Mouse (Mus musculus) forebrain, embryonic 11.5 days (tissue): ENCODE data around the gene Traf3. TPM values are rescaled to one million over a fixed set of nuclear protein-coding genes. Genes with fewer than 3 reads are reported as not detected.

Experiments used
- ATAC-seq: fragments of 200-750 bp; cut with Nextera tagmentation; replicated peaks from 2 replicates; pipeline ENCODE4 v1.8.0; 2017; ENCODE audit warnings: moderate TSS enrichment; ENCODE audit not compliant: low FRiP score
- DNase-seq: peaks from one replicate; pipeline ENCODE4 v3.0.0-alpha.2; 2017; ENCODE audit warnings: low spot score
- H3K27ac ChIP-seq: fragments of 300-500 bp; sonication (generic); 2 replicates; pipeline ENCODE4 v1.5.1; 2014; ENCODE audit warnings: low read depth, low read length
- H3K27me3 ChIP-seq: fragments of 300-500 bp; sonication (generic); 2 replicates; pipeline ENCODE4 v1.6.1; 2014; ENCODE audit warnings: mild to moderate bottlenecking, low read length, mixed read lengths; ENCODE audit not compliant: control insufficient read depth, insufficient read depth
- H3K36me3 ChIP-seq: fragments of 300-500 bp; sonication (generic); 2 replicates; pipeline ENCODE4 v1.6.1; 2014; ENCODE audit warnings: mild to moderate bottlenecking, low read length, moderate library complexity, mixed read lengths; ENCODE audit not compliant: control insufficient read depth, insufficient read depth
- H3K4me1 ChIP-seq: fragments of 300-500 bp; sonication (generic); replicated peaks from 2 replicates; pipeline ENCODE4 v1.6.1; 2014; ENCODE audit warnings: low read length, mixed read lengths; ENCODE audit not compliant: control insufficient read depth, insufficient read depth
- H3K4me2 ChIP-seq: fragments of 300-500 bp; sonication (generic); 2 replicates; pipeline ENCODE4 v1.6.1; 2014; ENCODE audit warnings: low read depth, mild to moderate bottlenecking, low read length, moderate library complexity, mixed read lengths; ENCODE audit not compliant: severe bottlenecking
- H3K4me3 ChIP-seq: fragments of 300-500 bp; sonication (generic); 2 replicates; pipeline ENCODE4 v1.5.1; 2014; ENCODE audit warnings: low read depth, low read length
- H3K9ac ChIP-seq: fragments of 300-500 bp; sonication (generic); 2 replicates; pipeline ENCODE4 v1.6.1; 2014; ENCODE audit warnings: low read length
- H3K9me3 ChIP-seq: fragments of 300-500 bp; sonication (generic); 2 replicates; pipeline ENCODE4 v1.6.1; 2016; ENCODE audit warnings: low read length, mixed read lengths; ENCODE audit not compliant: control insufficient read depth
- WGBS: fragments of 180-500 bp; shearing (Covaris S2); extraction: QIAGEN DNeasy Blood & Tissue Kit; methylation state at CpG from one replicate; pipeline ENCODE4 v1.1.7; 2014; 5-methylcytosine and 5-hydroxymethylcytosine counted together
- polyA plus RNA-seq: library from polyadenylated mRNA; unstranded; fragments of >200 nt; fragmentation: Nextera tagmentation; extraction: Ambion mirVana; gene quantifications from 2 replicates; pipeline ENCODE4 v1.2.1, GENCODE M21; 2014

Gene Traf3
- polyA plus RNA-seq, 1 experiment from 2014 or later = 22.9 TPM

DNA sequence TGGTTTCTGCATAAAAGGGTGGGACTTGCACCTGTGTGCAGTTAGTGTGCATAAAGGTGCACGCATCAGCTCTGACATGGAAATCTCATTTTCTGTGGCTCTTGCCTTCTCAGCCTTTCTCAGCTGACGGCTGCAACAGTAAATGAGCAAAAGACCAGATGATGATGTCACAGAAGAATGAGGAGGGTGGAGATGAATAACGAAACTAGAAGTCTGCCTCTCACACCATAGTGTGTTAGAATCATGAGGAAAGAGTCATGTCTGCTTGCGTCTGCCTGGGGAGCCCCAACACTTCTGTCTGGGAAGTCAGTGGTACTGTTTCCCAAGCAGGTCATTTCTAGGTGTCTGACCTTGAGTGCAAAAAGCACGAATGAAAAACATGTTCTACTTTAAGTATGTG, 15.7 kb downstream of the Traf3 start:
- no peak for DNase-seq
- WGBS = 92% methylated on average over 5 of the region's 5 CpGs
- Histone ChIP-seq H3K27me3 (no peaks in the 10 kb centered on the region), H3K4me3 (no peak overlapping the region), H3K9ac (no peak overlapping the region), H3K4me2 (no peak overlapping the region), H3K36me3 (no peaks in the 10 kb centered on the region; the same call in 1 of the 2 replicates), H3K9me3 (no peaks in the 10 kb centered on the region), H3K27ac (no peak overlapping the region), H3K4me1 (no peaks in the 10 kb centered on the region)
- ATAC-seq = no peak

DNA sequence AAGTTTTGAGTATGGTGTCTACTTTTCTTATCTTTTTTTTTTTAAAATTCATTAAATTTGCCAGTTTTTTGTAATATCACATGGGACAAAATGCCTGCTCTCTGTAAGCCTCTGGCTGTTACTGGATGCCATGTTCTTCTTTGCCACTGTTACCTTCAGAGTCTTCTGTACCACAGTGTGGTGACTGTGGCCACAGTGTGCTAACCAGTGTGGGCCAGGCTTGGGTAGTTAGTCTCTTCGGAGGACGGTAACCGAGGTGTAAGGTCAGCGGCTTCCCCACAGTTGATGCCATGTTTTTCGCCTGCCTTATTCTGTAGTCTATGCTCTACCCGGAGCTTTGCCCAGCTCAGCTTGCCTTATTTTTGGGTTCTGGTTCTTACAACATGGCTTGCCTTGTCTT, 16.2 kb downstream of the Traf3 start:
- WGBS = 97% methylated on average over 6 of the region's 6 CpGs
- H3K9me3 ChIP-seq = no peaks in the 10 kb centered on the region
- ATAC-seq = no peak
- H3K9ac ChIP-seq = no peak overlapping the region
- H3K4me1 ChIP-seq = no peaks in the 10 kb centered on the region
- H3K4me3 ChIP-seq = no peak overlapping the region
- H3K27ac ChIP-seq = no peak overlapping the region
- no peak overlapping the region for H3K4me2 ChIP-seq
- no peak for DNase-seq
- no peaks in the 10 kb centered on the region; the same call in 1 of the 2 replicates for H3K36me3 ChIP-seq
- no peaks in the 10 kb centered on the region for H3K27me3 ChIP-seq

DNA sequence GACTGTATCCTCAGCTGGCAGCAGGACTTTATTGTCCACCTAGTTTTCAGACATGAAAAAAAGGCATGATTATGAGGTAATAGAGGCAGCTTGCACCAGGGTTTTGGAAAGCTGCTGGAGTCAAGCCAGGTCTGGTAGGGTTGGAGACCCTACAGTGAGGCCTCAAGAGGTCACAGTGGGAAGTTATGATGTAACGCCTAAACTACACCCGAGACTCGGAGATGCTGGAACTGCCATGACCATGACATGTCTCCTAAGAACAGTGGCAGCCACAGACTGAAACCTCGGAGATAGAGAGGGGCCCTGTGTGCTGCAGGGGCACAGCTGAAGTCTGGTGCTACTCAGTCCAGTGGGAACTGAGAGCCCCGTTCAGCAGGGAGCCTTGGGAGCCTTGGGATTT, 18.3 kb downstream of the Traf3 start, which contains the start of gene 4930595D18Rik:
TSS of gene 4930595D18Rik (minus strand) at position 16 of the 400 bp plus-strand sequence.
- Histone ChIP-seq H3K36me3 (no peaks in the 10 kb centered on the region; the same call in 1 of the 2 replicates), H3K27ac (no peak within 1 kb of the TSS), H3K4me1 (no peaks in the 10 kb centered on the region), H3K9ac (no peak within 1 kb of the TSS), H3K4me2 (no peak within 1 kb of the TSS), H3K9me3 (no peaks in the 10 kb centered on the region), H3K4me3 (no peak within 1 kb of the TSS), H3K27me3 (no peaks in the 10 kb centered on the region)
- ATAC-seq (no peak), DNase-seq (no peak)
- WGBS = 85% methylated on average over 5 of the region's 5 CpGs

DNA sequence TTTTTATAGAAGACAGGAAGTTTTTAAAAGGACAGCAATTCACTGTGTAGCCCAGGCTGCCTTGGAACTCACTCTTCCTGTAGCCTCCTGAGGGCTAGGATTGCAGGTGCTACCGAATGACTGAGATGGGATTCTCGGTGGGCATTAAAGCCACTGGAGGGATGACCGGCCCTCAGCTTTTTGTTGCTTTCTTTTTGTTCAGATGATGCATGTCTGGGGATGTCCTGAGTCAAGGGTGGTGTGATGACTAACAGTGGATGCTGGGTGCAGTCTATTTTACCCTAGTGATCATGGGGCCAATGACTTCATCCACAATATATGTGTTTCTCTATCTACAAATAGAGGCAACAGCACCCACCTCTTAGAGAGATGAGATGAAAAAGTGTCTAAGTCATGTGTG, 20.8 kb downstream of the Traf3 start:
- H3K4me2 ChIP-seq = no peak overlapping the region
- no peaks in the 10 kb centered on the region for H3K27me3 ChIP-seq
- no peak overlapping the region for H3K4me3 ChIP-seq
- ATAC-seq (no peak), DNase-seq (no peak)
- WGBS = 87% methylated on average over 3 of the region's 3 CpGs
- no peak overlapping the region for H3K9ac ChIP-seq
- H3K27ac ChIP-seq = no peak overlapping the region
- H3K36me3 ChIP-seq = no peaks in the 10 kb centered on the region
- H3K4me1 ChIP-seq = no peaks in the 10 kb centered on the region; the same call in 1 of the 2 replicates
- H3K9me3 ChIP-seq = no peaks in the 10 kb centered on the region

DNA sequence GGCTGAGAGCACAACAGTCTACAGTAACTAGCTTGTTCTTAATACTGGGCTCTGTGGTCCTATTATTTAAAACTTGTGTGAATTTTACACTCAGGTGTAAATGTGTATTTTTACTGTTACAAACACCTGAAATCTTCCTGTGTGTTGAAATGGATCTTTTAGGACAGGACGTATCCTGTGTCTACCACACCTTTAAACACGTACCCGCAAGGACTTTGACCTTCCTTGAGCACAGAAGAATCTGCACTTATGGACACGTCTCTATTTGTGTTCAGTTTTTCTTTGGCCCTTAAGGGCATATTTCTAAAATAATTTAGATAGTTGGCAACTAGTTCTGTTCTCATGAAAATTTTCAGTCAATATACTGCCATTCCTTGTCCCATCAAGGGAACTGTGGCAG, 22.1 kb downstream of the Traf3 start:
- DNase-seq (no peak), ATAC-seq (no peak)
- Histone ChIP-seq H3K9me3 (no peaks in the 10 kb centered on the region), H3K27ac (no peak overlapping the region), H3K4me1 (peaks cover 2% of the 10 kb centered on the region; the same call in 1 of the 2 replicates), H3K27me3 (no peaks in the 10 kb centered on the region), H3K4me2 (no peak overlapping the region), H3K9ac (no peak overlapping the region), H3K36me3 (no peaks in the 10 kb centered on the region), H3K4me3 (no peak overlapping the region)
- WGBS = 93% methylated on average over 4 of the region's 4 CpGs

DNA sequence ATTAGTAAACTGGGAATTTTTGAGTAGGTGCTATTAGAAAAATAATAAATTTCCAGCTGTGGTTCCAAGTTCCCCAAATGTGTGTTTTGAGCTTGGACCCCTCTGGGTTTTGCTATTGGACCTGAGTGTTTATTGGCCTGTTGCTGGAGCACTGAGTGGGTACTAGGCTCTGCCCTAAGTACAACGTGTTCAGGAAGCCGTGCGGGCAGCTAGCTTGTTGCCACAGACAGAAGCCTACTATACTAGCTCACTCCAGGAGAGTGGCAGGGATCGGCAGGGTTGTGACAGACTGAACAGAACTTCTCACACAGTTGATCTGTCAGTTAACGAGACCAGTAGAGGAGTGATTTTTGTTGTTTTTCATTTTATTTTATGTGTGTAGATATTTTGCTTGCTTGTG, 24.2 kb downstream of the Traf3 start:
- peaks cover 4% of the 10 kb centered on the region; the same call in 1 of the 2 replicates for H3K4me1 ChIP-seq
- no peak overlapping the region for H3K4me2 ChIP-seq
- H3K4me3 ChIP-seq = no peak overlapping the region
- no peak for ATAC-seq
- H3K27me3 ChIP-seq = no peaks in the 10 kb centered on the region
- no peak overlapping the region for H3K27ac ChIP-seq
- H3K9me3 ChIP-seq = no peaks in the 10 kb centered on the region
- no peaks in the 10 kb centered on the region for H3K36me3 ChIP-seq
- no peak for DNase-seq
- no peak overlapping the region for H3K9ac ChIP-seq
- 86% methylated on average over 5 of the region's 5 CpGs for WGBS

DNA sequence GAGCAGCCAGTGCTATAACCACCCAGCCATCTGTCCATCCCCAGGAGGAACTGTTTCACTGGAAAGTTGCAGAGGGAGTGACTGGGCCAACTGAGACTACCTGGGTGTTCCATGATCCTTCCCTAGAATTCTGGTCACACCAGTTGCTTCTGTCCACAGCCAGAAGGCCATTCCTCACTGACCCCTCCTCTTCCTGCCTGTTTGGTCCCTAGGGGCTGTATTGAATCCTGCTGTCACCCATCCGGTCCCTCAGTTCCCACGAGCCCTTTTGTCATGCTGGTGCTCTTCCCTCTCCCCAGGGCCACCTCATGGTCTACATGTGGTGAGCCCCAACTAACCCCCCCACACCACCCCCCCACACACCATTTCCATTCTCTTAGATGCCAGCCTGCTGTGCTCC, 24.7 kb downstream of the Traf3 start:
- Histone ChIP-seq H3K9ac (no peak overlapping the region), H3K4me1 (peaks cover 4% of the 10 kb centered on the region; the same call in 1 of the 2 replicates), H3K4me2 (no peak overlapping the region), H3K9me3 (no peaks in the 10 kb centered on the region), H3K4me3 (no peak overlapping the region), H3K27me3 (no peaks in the 10 kb centered on the region), H3K27ac (no peak overlapping the region), H3K36me3 (no peaks in the 10 kb centered on the region)
- WGBS = 80% methylated on average over 2 of the region's 2 CpGs
- DNase-seq (no peak), ATAC-seq (no peak)

DNA sequence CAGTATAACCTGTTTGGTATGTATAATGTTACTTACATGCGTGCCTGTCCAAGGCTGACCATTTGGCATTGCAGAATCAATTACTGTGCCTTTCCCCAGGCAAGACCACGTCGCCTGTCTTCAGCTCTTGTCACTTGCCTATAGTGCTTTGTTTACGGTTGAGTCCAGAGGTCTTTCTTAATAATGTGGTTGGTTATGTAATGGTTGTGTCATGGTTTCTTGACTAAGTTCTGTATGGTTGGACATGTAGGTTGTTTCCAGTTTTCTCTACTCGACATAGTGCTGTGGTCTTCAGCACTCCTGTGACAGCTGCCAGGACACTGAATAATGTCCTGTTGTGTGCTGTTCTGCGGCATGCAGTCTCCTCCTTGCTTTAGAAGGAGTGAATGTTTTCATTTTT, 26.6 kb downstream of the Traf3 start:
- 90% methylated on average over 6 of the region's 6 CpGs for WGBS
- Histone ChIP-seq H3K27ac (no peak overlapping the region), H3K36me3 (no peaks in the 10 kb centered on the region), H3K4me1 (peaks cover 4% of the 10 kb centered on the region; the same call in 1 of the 2 replicates), H3K27me3 (no peaks in the 10 kb centered on the region), H3K4me3 (no peak overlapping the region), H3K9ac (no peak overlapping the region), H3K4me2 (no peak overlapping the region), H3K9me3 (no peaks in the 10 kb centered on the region)
- no peak for ATAC-seq
- DNase-seq = no peak

DNA sequence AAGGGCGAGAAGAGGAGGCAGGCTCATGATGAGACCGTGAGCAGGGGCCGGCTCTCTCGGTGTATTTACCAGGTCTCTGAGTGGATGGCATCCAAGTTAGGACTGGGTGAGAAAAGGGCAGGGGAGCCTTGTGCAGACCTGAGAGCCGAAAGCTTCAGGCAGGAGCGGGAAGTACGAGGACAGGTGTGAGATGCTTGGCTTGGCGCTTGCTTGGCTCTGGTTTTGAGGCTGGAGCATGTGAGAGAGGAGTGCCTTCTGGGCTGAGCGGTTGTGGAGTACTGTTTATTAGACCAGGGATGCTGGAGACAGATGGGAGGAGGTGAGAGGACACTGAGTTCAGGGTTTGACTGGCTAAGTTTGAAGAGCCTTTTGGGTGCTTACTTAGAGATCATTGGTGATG, 27.2 kb downstream of the Traf3 start:
- H3K27ac ChIP-seq = no peak overlapping the region
- no peak overlapping the region for H3K4me3 ChIP-seq
- no peaks in the 10 kb centered on the region for H3K27me3 ChIP-seq
- DNase-seq = no peak
- no peak for ATAC-seq
- no peaks in the 10 kb centered on the region for H3K9me3 ChIP-seq
- 78% methylated on average over 9 of the region's 9 CpGs for WGBS
- H3K4me2 ChIP-seq = no peak overlapping the region
- no peaks in the 10 kb centered on the region for H3K36me3 ChIP-seq
- no peak overlapping the region for H3K9ac ChIP-seq
- H3K4me1 ChIP-seq = peaks cover 4% of the 10 kb centered on the region; the same call in 1 of the 2 replicates
